Mouse (Mus musculus): ENCODE measurements at regions not wholly inside any gene's neighbourhood (a gene's known extent, or its start where the extent isn't known, plus 50 kb on each side); places are given as distances from the start of the nearest gene placed in this dataset.

DNA sequence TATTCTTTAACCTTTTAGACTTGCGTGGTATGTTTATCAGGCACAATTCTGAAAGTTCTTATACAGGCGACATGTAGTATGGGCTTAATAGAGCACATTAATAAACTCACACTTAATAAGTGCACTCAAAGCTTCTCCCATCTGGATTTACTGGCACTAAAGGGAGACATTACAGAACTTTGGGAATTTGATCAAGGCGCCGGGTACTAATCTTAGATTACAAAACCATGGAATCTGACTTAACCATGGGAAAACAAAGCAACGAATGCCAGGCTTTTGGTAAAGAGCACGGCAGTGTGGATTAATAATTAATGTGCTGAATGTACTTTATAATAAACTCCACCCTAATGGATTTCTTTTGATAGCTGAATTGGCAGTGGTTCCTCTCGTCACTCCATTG lies 196.5 kb upstream of the Pkn2 start:
- no peak overlapping the region for H3K9ac ChIP-seq (ENCODE audit: low read depth, low read length)
- H3K27me3 ChIP-seq (ENCODE audit: control insufficient read depth, insufficient read depth, low read length): no peaks in the 10 kb centered on the region
- DNase-seq (ENCODE audit: low spot score) (no peak), ATAC-seq (ENCODE audit: low FRiP score) (no peak)
- WGBS: 93% methylated on average over 7 of the region's 7 CpGs
- no peak overlapping the region for H3K4me3 ChIP-seq (ENCODE audit: low read depth, low read length)
- no peaks in the 10 kb centered on the region for H3K9me3 ChIP-seq (ENCODE audit: control insufficient read depth, low read length)
- no peak overlapping the region for H3K4me2 ChIP-seq (replicated peaks; ENCODE audit: low read depth, low read length)
- no peaks in the 10 kb centered on the region for H3K4me1 ChIP-seq (replicated peaks; ENCODE audit: control insufficient read depth, insufficient read depth, low read length)
- no peaks in the 10 kb centered on the region for H3K36me3 ChIP-seq (ENCODE audit: control insufficient read depth, insufficient read depth, low read length)
- H3K27ac ChIP-seq (ENCODE audit: low read depth, low read length): no peak overlapping the region

DNA sequence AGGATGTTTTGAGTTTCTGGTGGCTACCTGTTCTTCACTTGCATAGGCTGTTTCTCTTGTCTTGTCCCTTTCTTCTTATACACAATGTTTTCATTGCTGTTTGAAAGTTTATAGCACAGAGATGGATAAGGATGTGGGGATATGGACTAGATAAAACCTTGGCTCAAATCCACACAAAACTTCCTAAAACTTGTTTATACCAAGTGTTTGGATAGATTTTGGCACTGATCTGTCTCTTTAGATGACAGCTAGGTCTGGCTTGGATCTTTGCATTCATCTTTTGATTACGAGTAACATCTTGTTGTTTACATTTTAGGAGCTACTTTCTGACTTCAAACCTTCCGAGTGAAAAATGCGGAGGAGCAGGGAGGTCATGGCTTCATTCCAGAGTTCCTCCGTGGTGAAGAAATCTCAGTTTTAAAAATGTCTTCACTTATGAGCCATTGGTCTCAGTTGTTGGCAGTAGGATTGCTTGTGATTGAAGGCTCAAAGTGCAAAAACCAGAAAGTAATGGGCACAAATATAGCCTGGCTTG lies 190.1 kb upstream of the Pkn2 start:
- no peaks in the 10 kb centered on the region for H3K36me3 ChIP-seq (ENCODE audit: control insufficient read depth, insufficient read depth, low read length)
- ATAC-seq (ENCODE audit: low FRiP score): no peak
- no peaks in the 10 kb centered on the region for H3K27me3 ChIP-seq (ENCODE audit: control insufficient read depth, insufficient read depth, low read length)
- no peaks in the 10 kb centered on the region for H3K4me1 ChIP-seq (replicated peaks; ENCODE audit: control insufficient read depth, insufficient read depth, low read length)
- no peak for DNase-seq (ENCODE audit: low spot score)
- no peak overlapping the region for H3K4me3 ChIP-seq (ENCODE audit: low read depth, low read length)
- H3K4me2 ChIP-seq (replicated peaks; ENCODE audit: low read depth, low read length): no peak overlapping the region
- no peak overlapping the region for H3K9ac ChIP-seq (ENCODE audit: low read depth, low read length)
- WGBS: 84% methylated on average over 4 of the region's 4 CpGs
- no peaks in the 10 kb centered on the region for H3K9me3 ChIP-seq (ENCODE audit: control insufficient read depth, low read length)
- no peak overlapping the region for H3K27ac ChIP-seq (ENCODE audit: low read depth, low read length)

DNA sequence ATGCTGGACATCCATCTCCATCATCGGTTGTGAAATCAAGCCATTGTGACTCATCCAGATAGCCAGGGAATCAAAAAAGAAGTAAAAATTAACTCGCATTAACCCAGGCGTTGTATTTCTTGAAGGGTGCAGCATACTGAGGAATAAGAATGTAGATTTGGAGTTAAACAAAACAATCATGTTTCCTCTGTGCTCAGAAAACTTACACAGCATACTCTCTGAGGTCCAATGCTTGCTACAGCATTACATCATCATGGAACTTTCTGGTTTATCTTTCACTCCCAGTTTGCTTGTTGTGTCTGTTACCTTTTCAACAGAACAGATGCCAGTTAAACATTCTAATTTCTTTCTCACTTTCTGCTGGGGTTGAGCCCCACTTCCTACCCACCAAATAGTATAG lies 173.1 kb upstream of the Pkn2 start:
- no peak overlapping the region for H3K4me3 ChIP-seq (ENCODE audit: low read depth, low read length)
- 92% methylated on average over 3 of the region's 3 CpGs for WGBS
- no peak for ATAC-seq (ENCODE audit: low FRiP score)

DNA sequence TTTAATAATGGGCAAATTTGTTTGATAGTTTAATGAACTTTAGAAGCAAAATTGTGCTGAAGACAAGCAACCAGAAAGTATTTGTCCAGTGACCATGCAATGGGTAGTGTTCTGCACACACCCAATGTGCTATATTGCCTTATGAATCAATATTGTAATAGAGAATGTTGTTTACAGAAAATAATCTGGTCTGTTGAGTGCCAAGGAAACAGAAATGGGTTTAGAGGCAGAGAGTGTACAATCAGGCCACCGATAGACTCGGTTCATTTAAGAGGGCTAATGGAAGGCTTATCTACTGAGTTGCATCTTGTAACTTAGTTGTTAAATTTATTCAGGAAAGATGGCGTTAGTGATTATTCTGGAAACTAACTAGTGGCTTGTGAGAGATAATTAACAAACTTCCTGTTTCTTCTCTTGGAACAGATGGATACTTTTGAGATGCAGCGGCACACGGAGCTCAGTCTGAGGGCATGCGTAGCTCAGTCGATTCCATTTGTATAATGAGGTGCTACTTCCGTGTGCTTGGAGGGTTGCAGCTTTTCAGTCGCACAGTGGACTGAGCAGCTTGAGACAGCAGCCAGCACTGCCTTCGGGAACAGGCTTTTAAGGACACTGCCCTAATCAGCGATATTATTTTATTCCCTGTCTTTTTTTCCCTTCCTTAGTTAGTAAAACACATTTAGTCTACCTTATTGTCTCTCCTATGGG lies 171.6 kb upstream of the Pkn2 start:
- Histone ChIP-seq H3K36me3 (ENCODE audit: control insufficient read depth, insufficient read depth, low read length) (no peaks in the 10 kb centered on the region), H3K27me3 (ENCODE audit: control insufficient read depth, insufficient read depth, low read length) (no peaks in the 10 kb centered on the region), H3K4me3 (ENCODE audit: low read depth, low read length) (no peak overlapping the region), H3K9ac (ENCODE audit: low read depth, low read length) (no peak overlapping the region), H3K4me2 (replicated peaks; ENCODE audit: low read depth, low read length) (no peak overlapping the region), H3K4me1 (replicated peaks; ENCODE audit: control insufficient read depth, insufficient read depth, low read length) (no peaks in the 10 kb centered on the region), H3K27ac (ENCODE audit: low read depth, low read length) (no peak overlapping the region), H3K9me3 (ENCODE audit: control insufficient read depth, low read length) (no peaks in the 10 kb centered on the region)
- 84% methylated on average over 11 of the region's 11 CpGs for WGBS
- DNase-seq (ENCODE audit: low spot score) (no peak), ATAC-seq (ENCODE audit: low FRiP score) (no peak)

More for the DNA sequence above, 173.1 kb upstream of the Pkn2 start:
- Histone ChIP-seq H3K27ac (ENCODE audit: low read depth, low read length) (no peak overlapping the region), H3K36me3 (ENCODE audit: control insufficient read depth, insufficient read depth, low read length) (no peaks in the 10 kb centered on the region), H3K4me1 (replicated peaks; ENCODE audit: control insufficient read depth, insufficient read depth, low read length) (no peaks in the 10 kb centered on the region), H3K27me3 (ENCODE audit: control insufficient read depth, insufficient read depth, low read length) (no peaks in the 10 kb centered on the region), H3K9ac (ENCODE audit: low read depth, low read length) (no peak overlapping the region), H3K4me2 (replicated peaks; ENCODE audit: low read depth, low read length) (no peak overlapping the region), H3K9me3 (ENCODE audit: control insufficient read depth, low read length) (no peaks in the 10 kb centered on the region)
- DNase-seq (ENCODE audit: low spot score): no peak

DNA sequence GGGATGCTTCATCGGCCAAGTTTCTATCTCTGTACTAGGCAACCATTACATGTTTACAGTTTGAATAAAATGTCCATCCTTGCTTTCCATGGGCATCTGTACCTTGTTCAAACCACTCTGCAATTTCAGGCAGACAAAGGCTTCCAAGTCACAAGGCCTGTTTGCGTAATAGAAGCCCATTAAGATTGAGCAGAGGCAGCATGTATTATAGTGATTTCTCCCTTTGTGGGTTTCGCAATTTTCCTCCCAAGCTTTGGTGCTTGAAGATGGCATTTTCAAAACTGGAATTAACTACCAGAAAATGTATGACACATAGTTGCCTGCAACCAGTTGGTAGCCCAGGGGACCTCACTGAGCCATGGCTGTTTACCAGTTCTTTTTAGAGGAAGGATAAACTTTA lies 158.9 kb upstream of the Pkn2 start:
- Histone ChIP-seq H3K4me1 (replicated peaks; ENCODE audit: control insufficient read depth, insufficient read depth, low read length) (no peaks in the 10 kb centered on the region), H3K4me3 (ENCODE audit: low read depth, low read length) (no peak overlapping the region), H3K36me3 (ENCODE audit: control insufficient read depth, insufficient read depth, low read length) (no peaks in the 10 kb centered on the region), H3K4me2 (replicated peaks; ENCODE audit: low read depth, low read length) (no peak overlapping the region), H3K27me3 (ENCODE audit: control insufficient read depth, insufficient read depth, low read length) (no peaks in the 10 kb centered on the region), H3K27ac (ENCODE audit: low read depth, low read length) (no peak overlapping the region), H3K9me3 (ENCODE audit: control insufficient read depth, low read length) (no peaks in the 10 kb centered on the region), H3K9ac (ENCODE audit: low read depth, low read length) (no peak overlapping the region)
- DNase-seq (ENCODE audit: low spot score) (no peak), ATAC-seq (ENCODE audit: low FRiP score) (no peak)
- 92% methylated on average over 3 of the region's 3 CpGs for WGBS

DNA sequence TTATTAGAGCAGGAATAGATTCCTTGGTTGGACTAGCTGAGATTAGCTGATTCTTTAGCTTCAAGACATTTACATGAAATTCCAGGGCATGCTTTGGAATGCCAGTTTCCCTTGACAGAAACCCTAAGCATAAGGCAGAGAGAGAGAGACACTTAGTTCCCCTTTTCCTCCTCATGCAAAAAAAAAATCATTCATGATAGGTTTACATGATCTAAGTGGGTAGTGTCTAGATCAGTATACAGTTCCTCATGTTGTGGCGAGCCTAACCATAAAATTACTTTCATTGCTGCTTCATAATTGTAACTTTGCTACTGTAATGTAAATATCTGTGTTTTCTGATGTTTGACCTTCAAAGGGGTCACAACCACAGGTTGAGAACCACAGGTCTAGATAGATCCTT lies 154.3 kb upstream of the Pkn2 start:
- Histone ChIP-seq H3K4me2 (replicated peaks; ENCODE audit: low read depth, low read length) (no peak overlapping the region), H3K9ac (ENCODE audit: low read depth, low read length) (no peak overlapping the region), H3K4me1 (replicated peaks; ENCODE audit: control insufficient read depth, insufficient read depth, low read length) (no peaks in the 10 kb centered on the region), H3K27ac (ENCODE audit: low read depth, low read length) (no peak overlapping the region), H3K27me3 (ENCODE audit: control insufficient read depth, insufficient read depth, low read length) (no peaks in the 10 kb centered on the region), H3K9me3 (ENCODE audit: control insufficient read depth, low read length) (no peaks in the 10 kb centered on the region), H3K36me3 (ENCODE audit: control insufficient read depth, insufficient read depth, low read length) (no peaks in the 10 kb centered on the region), H3K4me3 (ENCODE audit: low read depth, low read length) (no peak overlapping the region)
- WGBS: 92% methylated on average over 1 of the region's 1 CpGs
- DNase-seq (ENCODE audit: low spot score): no peak
- no peak for ATAC-seq (ENCODE audit: low FRiP score)

DNA sequence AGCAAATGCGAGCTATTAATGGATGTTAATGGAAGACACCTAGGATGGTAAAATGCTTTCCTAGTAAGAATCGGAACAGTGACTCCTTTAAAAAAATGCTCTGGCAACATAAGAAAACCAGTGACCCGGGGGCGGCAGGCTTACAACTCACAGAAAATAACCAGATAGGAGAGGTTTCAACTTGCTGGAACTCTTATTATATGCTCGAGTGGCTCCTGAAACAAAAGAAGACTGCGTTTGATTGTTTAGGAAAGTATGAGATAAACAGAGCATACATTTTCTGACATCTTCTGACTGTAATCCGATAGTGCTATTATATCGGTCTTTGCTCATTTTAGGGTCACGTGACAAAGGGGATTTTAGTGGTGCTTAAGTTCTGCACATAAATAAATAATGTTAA lies 152.8 kb upstream of the Pkn2 start:
- DNase-seq (ENCODE audit: low spot score): no peak
- Histone ChIP-seq H3K4me1 (replicated peaks; ENCODE audit: control insufficient read depth, insufficient read depth, low read length) (no peaks in the 10 kb centered on the region), H3K27me3 (ENCODE audit: control insufficient read depth, insufficient read depth, low read length) (no peaks in the 10 kb centered on the region), H3K9ac (ENCODE audit: low read depth, low read length) (no peak overlapping the region), H3K4me2 (replicated peaks; ENCODE audit: low read depth, low read length) (no peak overlapping the region), H3K36me3 (ENCODE audit: control insufficient read depth, insufficient read depth, low read length) (no peaks in the 10 kb centered on the region), H3K9me3 (ENCODE audit: control insufficient read depth, low read length) (no peaks in the 10 kb centered on the region), H3K27ac (ENCODE audit: low read depth, low read length) (no peak overlapping the region), H3K4me3 (ENCODE audit: low read depth, low read length) (no peak overlapping the region)
- no peak for ATAC-seq (ENCODE audit: low FRiP score)
- 86% methylated on average over 9 of the region's 9 CpGs for WGBS

DNA sequence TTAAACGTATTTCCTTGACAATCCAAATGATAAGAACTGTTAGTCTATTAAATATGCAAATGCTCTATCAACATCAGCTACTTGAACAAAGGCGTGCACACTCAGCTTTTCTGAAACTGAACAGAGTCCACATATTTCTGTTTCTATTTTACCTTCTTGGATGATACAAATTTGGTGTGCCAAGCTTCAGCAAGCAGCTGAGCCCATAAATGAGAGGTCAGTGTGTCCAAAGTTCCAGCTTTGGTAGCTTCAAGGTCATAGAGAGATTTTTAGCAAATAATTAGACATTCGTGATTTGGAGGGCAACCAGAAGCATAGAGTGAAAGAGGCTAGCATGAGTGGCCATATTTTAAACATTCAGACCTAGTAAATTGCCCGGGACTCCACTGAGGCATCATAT lies 140.7 kb upstream of the Pkn2 start:
- DNase-seq (ENCODE audit: low spot score) (no peak), ATAC-seq (ENCODE audit: low FRiP score) (no peak)
- no peaks in the 10 kb centered on the region for H3K4me1 ChIP-seq (replicated peaks; ENCODE audit: control insufficient read depth, insufficient read depth, low read length)
- no peaks in the 10 kb centered on the region for H3K9me3 ChIP-seq (ENCODE audit: control insufficient read depth, low read length)
- H3K4me2 ChIP-seq (replicated peaks; ENCODE audit: low read depth, low read length): no peak overlapping the region
- whole genome bisulfite sequencing: 84% methylated on average over 4 of the region's 4 CpGs
- no peak overlapping the region for H3K9ac ChIP-seq (ENCODE audit: low read depth, low read length)
- H3K36me3 ChIP-seq (ENCODE audit: control insufficient read depth, insufficient read depth, low read length): no peaks in the 10 kb centered on the region
- no peaks in the 10 kb centered on the region for H3K27me3 ChIP-seq (ENCODE audit: control insufficient read depth, insufficient read depth, low read length)
- H3K27ac ChIP-seq (ENCODE audit: low read depth, low read length): no peak overlapping the region
- no peak overlapping the region for H3K4me3 ChIP-seq (ENCODE audit: low read depth, low read length)

DNA sequence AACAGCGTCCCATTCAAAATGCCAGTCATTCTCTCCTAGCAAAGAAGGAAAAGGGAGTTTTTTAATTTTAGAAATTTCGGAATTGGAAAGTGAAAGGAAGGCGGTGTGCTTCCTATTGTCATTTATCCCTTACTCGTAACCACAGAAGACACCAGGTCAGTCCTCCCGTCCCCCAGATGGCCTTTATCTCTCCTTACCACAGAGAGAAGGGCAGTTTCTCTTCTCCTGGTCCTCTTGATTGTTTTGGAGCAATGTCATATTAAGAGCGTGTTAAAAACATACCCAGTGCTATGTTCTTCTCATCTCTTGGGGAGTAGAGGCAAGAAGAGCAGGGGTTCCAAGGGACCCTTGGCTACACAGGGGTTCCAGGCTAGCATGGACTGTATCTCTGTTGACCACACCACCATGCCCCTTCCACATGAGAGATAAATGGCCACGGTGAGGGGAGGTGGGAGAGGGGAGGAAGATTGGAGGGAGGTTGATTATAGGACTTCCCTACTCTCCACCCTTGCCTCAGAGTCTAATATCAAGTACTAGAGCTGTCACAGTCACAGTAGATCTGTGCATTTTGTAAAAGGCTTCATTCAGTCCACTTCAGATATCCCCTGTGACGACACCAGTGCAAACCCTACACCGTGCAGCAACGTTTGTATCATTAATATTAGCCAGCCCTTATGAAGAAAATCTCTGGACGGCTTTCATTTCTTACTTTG lies 139.5 kb upstream of the Pkn2 start:
- ATAC-seq (ENCODE audit: low FRiP score): no peak
- H3K9me3 ChIP-seq (ENCODE audit: control insufficient read depth, low read length): no peaks in the 10 kb centered on the region

More for the DNA sequence above, 139.5 kb upstream of the Pkn2 start:
- H3K27me3 ChIP-seq (ENCODE audit: control insufficient read depth, insufficient read depth, low read length): no peaks in the 10 kb centered on the region
- no peak for DNase-seq (ENCODE audit: low spot score)
- no peaks in the 10 kb centered on the region for H3K4me1 ChIP-seq (replicated peaks; ENCODE audit: control insufficient read depth, insufficient read depth, low read length)
- H3K27ac ChIP-seq (ENCODE audit: low read depth, low read length): no peak overlapping the region
- H3K36me3 ChIP-seq (ENCODE audit: control insufficient read depth, insufficient read depth, low read length): no peaks in the 10 kb centered on the region
- H3K9ac ChIP-seq (ENCODE audit: low read depth, low read length): no peak overlapping the region
- H3K4me2 ChIP-seq (replicated peaks; ENCODE audit: low read depth, low read length): no peak overlapping the region
- WGBS: 86% methylated on average over 11 of the region's 11 CpGs
- no peak overlapping the region for H3K4me3 ChIP-seq (ENCODE audit: low read depth, low read length)

Measured in hindbrain, embryonic 11.5 days (tissue).